Mouse (Mus musculus): ENCODE data around the gene Sp2. TPM values are rescaled to one million over a fixed set of nuclear protein-coding genes. Genes with fewer than 3 reads are reported as not detected.

The Sp2 gene
- total RNA-seq, 2 experiments from 2014 or later, result 9.5 to 11.5 TPM

DNA sequence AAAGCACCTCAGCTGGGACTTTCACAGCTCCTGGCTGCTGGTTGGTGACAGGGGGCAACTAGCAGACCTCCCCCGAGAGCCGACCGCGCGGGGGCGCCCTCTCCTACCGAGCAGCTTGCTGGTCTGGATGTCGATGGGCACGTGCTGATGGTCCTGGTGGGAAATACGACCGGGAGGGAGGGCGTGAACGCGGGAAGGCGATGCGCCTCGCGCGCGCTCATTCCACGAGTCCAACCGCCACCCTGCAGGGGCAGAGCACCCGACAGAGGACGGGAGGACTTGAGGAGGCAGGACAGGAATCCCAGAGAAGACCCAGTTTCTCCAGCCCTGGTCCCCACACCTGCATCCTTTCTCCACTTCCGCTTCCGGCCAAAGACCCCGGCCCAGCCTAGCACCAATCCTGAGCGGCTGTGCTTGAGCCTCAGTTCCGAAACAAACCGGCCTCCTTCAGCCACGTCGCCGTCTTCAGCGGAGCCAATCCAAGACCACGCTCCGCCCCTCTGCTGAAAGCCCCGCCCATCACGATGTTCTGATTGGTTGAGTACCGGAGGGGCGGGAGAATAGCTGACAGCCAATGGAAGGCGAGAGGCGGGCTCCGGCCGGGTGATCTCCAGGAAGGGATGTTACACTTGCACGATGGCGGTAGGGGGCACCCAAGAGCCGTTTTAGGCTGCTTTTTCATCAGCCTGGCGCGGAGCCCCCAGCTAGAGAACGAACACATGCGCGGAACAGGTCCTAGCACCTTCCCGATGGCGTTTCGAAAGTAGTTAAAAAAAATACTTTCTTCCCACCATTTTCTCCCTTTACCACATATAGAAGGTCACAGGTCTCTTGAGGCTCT lies 66.5 kb downstream of the Sp2 start, which contains the start of gene Cdk5rap3:
Cdk5rap3 (minus strand) TSS at position 453 of the 841 bp plus-strand sequence.
- DNase-seq, result peak; percentile 99
- intact Hi-C loops (cut with DNase I), result loop anchor here (5.0 kb wide), 1 partner anchor 46 kb away; no protein-coding TSS in a partner anchor

DNA sequence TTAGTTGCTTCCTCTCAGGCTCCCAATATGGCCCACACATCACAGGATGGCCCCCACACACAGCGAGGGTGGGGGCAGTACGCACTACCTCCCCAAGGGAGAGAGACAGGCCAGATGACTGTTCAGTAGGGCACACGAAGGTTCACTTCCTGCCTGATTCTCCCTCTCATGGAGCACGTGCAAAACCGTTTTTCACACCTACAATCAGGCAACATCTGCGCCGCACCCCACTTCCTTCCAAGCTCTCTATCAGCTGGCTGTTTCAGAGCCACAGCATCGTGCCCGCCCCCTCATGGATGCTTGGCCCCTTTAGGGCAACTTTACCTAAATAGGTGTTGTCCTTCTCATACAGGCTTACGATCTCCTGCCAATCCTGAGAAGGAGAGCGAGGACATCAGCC lies 70.1 kb downstream of the Sp2 start:
- DNase-seq, result no peak
- intact Hi-C loops (cut with DNase I), result no loop called here

DNA sequence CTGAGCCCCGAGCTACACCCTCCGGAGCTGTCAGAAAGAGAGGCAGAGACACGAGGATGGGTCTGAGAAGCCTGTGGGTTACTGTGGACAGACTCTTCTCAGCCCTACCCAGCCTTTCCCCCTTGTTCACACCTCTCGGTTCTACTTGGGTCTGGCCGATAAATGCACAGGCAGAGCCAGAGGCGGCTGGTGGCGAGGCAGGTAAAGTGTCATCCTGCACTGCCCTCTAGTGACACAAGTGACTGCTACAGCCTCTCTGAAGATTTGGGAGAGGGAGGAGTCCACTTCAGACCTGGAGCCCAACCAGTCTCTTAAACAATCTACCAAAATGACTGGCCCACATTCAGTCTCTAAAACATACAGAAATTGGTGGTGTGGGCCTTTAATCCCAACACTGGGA lies 72.8 kb downstream of the Sp2 start:
- DNase-seq, result peak; percentile 86
- intact Hi-C loops (cut with DNase I), result no loop called here

DNA sequence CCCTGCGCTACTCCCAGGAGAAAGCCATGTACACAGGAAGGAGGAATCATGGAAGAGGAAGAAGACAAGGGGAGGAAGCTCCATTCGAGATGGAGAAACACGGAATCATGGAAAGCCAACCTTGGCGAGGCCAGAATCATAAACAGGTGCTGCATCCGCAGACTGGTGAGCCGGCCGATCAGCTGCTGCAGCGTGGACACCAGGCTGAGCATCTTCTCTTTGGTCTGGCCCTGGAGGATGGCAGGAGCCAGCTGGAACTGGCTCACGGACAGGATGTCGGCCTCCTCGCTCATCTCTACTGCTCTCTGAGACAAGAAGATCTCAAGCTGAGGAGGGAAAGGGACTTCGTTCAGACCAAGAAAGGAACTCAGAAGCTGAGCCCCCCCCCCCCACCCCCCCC lies 74.2 kb downstream of the Sp2 start:
- intact Hi-C loops (cut with DNase I), result loop anchor here (5.0 kb wide), 1 partner anchor 41 kb away; no protein-coding TSS in a partner anchor
- DNase-seq, result no peak

DNA sequence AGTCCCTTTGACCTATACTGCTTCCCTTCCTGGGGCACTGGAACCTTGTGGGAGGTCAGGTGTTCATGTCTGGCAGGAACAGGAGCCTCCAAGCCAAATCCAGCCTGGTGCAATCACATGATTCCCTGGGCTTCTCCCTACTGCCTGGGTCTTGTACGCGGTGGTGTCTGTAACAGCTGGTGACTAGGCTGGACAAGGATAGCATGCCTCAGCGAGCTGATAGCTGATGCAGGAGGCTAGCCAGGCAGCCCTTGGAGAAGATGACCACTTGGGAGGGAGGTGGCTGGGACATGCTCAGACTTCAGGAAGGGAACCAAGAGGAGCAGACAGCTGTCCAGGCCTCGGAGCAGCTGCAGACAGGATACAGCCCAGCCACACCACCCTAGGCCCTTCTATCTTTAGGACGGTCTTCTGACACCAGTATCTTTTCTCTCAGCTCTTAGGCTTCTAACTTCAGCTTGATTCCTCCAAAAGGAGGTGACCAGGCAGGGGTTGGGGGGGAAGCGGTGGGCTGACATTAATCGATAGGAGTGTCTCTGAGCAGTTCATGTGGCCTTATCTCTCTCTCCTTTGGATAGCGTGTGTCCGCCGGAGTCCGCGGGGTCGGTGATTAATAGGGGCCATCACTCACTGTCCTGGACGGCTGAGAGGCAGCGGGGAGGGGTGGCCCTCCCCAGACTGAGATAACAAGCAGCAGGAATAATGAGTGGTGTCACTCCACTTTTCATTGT lies 76.2 kb downstream of the Sp2 start:
- intact Hi-C loops (cut with DNase I), result loop anchor here (5.0 kb wide), 1 partner anchor 39 kb away; no protein-coding TSS in a partner anchor
- peak; percentile 69 for DNase-seq

Other genes starting within 250 kb of the Sp2 start
- 10 to 100 TPM; 46.3 to 50.4 TPM for gene Snx11, start 205.4 kb downstream of the Sp2 start, total RNA-seq (2021)
- 10 to 100 TPM; 79.3 to 79.5 TPM for gene Cbx1, start 193.8 kb downstream of the Sp2 start, total RNA-seq (2021)
- gene Nfe2l1, start 153.0 kb downstream of the Sp2 start, total RNA-seq (2021), result 100 to 1,000 TPM; 108 to 115 TPM
- 1 to 10 TPM; 4.1 to 5.9 TPM for gene Copz2, start 133.1 kb downstream of the Sp2 start, total RNA-seq (2021)
- gene Cdk5rap3, start 66.5 kb downstream of the Sp2 start, total RNA-seq (2021), result 10 to 100 TPM; 63.3 to 65.4 TPM
- gene Prr15l, start 54.9 kb downstream of the Sp2 start, total RNA-seq (2021), result not detected
- 10 to 100 TPM; 11.7 to 15.1 TPM for gene Pnpo, start 39.0 kb downstream of the Sp2 start, total RNA-seq (2021)
- gene Sp6, start 30.4 kb upstream of the Sp2 start, total RNA-seq (2021), result 1 to 10 TPM in 1 of 2 experiments, under 1 TPM in 1; 0.92 to 1.1 TPM
- 1 to 10 TPM; 5.5 to 7.3 TPM for gene Scrn2, start 47.0 kb upstream of the Sp2 start, total RNA-seq (2021)
- gene Lrrc46, start 58.4 kb upstream of the Sp2 start, total RNA-seq (2021), result 1 to 10 TPM; 1.0 to 1.5 TPM
- gene Mrpl10, start 58.6 kb upstream of the Sp2 start, total RNA-seq (2021), result 10 to 100 TPM; 45.1 to 49.7 TPM
- gene Osbpl7, start 67.7 kb upstream of the Sp2 start, total RNA-seq (2021), result 10 to 100 TPM; 15.3 to 18.4 TPM
- under 1 TPM; 0.20 to 0.32 TPM for gene Tbx21, start 132.4 kb upstream of the Sp2 start, total RNA-seq (2021)
- gene Tbkbp1, start 168.5 kb upstream of the Sp2 start, total RNA-seq (2021), result 10 to 100 TPM; 52.4 to 55.8 TPM
- 100 to 1,000 TPM; 151 to 157 TPM for gene Kpnb1, start 204.9 kb upstream of the Sp2 start, total RNA-seq (2021)